Mouse (Mus musculus) urinary bladder, adult 2 months (tissue): ENCODE results near the gene Hcfc2. TPM values are rescaled to one million over a fixed set of nuclear protein-coding genes. Genes with fewer than 3 reads are reported as not detected.
A peak's percentile ranks its signal among the peaks of the same experiment; 100 is the strongest.

Experiments
- DNase-seq: peaks from one replicate; pipeline ENCODE4 v3.0.0; 2022; ENCODE audit warnings: low spot score
- polyA plus RNA-seq: library from polyadenylated mRNA; depleted of rRNA; stranded (reverse); fragments of >200 nt; gene quantifications from 2 replicates; pipeline ENCODE4 v1.2.3, GENCODE M21; 2012

Hcfc2 gene
- polyA plus RNA-seq, 1 experiment: 19.9 TPM

GRCm38 (mm10) chr10:82741354-82741753 is 45.4 kb downstream of the Hcfc2 start:
- no peak for DNase-seq

DNA sequence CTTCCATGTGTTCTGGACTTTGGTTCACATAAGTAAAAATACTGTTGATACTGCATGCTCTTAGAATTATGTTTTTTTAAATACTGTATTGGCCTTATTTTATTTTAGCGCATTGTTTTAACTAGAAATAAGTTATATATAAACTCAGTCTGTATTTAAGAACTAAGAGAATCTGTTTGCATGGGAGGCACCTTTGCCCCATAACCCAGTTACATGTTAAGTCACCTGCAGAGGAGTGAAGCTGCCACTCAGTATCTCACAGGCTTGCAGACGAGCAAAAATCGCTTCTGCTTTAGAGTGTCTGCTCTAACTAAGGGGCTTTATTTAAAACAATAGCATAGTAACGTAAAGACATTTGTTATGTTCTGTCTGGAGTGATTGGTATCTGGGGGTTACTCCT is 45.9 kb downstream of the Hcfc2 start:
- DNase-seq: no peak

GRCm38 (mm10) chr10:82742578-82742977 is 46.6 kb downstream of the Hcfc2 start:
- no peak for DNase-seq

- DNase-seq: no peak
These were observed 48.3 kb downstream of the Hcfc2 start for GRCm38 (mm10) chr10:82744296-82744695.

GRCm38 (mm10) chr10:82745301-82745700 is 49.3 kb downstream of the Hcfc2 start:
- DNase-seq: no peak

- no peak for DNase-seq
These were observed 51.3 kb downstream of the Hcfc2 start for GRCm38 (mm10) chr10:82746988-82747850.

DNA sequence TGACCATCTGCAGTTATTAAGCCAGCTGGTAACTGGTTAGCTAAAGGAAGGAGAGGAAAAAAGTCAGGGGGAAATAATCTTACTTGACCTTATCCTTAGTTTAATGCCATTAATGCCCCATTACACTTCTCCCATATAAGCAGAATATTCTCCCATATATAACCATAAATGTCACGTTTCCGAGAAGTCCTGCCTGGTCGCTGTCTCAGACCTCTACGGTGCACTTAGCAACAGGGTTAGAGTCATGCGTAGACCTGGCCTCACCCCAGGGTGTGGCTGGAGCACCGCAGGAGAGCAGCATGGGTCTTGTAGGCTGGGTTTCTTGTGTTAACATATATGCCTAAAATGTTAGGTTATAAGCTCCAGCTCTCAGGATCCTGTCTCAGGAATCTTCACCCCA is 54.8 kb downstream of the Hcfc2 start:
- no peak for DNase-seq

DNA sequence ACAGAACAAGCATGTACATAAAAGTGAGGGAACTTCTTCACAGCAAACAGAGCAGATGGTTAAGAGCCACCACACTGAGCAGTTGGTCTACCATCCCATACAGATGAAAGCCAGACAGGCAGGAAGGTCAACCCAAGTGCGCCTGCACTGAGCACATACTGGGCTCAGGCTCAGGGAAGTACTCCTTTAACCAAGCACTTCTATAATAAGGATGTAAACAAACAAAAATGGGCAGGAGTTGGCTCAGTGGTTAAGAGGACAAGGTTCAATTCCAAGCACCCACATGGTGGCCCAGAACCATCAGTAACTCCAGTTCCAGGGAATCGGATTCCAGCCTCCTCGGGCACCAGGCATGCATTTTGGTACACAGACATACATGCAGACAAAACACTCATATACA is 57.0 kb downstream of the Hcfc2 start:
- DNase-seq: no peak

DNA sequence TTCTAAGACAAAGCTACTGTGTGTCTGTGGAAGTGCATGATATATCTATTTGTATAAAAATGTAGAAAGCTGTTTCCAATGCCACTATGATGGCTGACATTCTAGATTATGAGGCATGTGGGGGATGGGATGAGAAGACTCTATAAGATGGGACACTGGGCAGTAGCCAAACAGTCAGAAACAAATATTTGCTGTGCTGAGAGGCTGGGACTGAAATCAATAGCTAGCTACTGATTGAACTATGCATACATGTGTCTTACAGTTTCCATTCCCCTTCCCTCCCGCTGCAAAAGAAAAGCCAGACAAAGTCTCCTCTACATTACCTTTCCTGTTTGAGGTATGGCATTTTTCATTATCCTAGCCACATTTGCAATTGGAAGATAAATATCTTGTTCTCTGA is 58.7 kb downstream of the Hcfc2 start:
- DNase-seq: no peak

DNA sequence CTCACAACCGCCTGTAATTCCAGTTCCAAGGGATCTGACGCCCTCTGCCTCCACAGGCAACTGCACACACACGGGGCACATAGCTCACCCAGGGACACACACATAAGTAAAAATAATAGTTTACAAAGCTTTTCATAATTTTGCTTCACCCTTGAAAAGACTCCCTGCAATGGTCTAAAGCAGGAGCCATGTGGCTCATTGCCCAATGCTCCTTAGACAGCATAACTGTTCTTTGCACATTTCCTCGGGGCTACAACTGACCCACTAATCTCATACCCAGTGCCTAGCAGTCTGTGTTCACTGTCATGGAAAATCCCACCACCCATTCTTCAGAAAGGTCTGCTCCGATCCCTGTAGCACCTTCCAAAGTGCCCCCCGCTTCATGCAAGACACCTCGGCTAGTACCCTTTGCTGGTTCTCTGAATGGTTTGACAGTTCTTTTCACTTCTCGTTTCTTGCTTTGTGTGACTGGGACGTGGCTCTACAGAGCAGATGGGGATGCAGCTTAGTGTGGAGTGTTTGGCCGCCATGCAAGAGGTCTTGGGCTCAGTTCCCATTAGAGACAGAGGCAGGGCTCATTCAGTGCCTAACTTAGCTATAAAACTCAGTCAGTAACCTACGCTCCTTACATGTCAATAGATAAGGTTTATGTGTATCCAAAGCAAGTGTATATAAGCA is 59.4 kb downstream of the Hcfc2 start:
- no peak for DNase-seq

DNA sequence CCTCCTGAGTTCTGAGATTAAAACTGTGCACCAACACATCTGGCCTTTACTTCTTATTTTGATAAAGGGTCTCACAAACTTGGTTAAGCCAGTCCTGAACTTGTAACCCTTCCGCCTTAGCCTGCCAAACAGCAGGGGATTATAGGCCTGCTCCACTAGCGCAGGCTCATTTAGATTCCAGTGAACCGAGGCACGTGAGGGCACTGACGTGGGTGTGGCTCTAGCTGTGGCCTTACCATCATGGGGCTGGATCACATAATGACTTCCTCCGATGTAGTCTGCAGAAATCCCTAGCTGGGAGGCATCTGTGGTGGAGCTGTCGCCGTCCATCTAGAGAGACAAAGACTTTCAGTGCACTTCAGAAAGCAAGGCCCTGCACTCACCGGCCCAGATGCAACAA is 60.5 kb downstream of the Hcfc2 start:
- no peak for DNase-seq

DNA sequence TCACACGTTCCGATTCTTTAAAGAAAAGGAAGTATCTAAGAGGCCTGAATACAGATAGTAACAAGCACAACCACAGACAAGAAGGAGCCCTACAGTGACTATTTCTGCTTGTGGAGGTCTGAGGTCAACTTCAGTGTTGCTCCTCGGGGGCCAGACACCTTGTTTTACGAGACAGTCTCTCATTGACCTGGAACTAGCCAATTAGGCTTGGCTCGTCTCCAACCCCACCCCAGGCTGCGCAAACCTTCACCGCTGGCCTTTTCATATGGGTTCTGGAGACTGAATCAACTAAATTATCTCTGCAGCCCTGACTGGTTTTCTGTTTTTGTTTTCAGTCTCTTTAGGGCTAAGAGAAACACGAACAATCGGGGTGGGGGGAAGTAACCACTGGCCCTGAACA is 61.4 kb downstream of the Hcfc2 start:
- DNase-seq: no peak

- no peak for DNase-seq
These were observed 62.4 kb downstream of the Hcfc2 start for GRCm38 (mm10) chr10:82758368-82758767.

- DNase-seq: no peak
These were observed 62.9 kb downstream of the Hcfc2 start for GRCm38 (mm10) chr10:82758878-82759277.

- no peak for DNase-seq
These were observed 63.7 kb downstream of the Hcfc2 start for GRCm38 (mm10) chr10:82759706-82760105.

DNA sequence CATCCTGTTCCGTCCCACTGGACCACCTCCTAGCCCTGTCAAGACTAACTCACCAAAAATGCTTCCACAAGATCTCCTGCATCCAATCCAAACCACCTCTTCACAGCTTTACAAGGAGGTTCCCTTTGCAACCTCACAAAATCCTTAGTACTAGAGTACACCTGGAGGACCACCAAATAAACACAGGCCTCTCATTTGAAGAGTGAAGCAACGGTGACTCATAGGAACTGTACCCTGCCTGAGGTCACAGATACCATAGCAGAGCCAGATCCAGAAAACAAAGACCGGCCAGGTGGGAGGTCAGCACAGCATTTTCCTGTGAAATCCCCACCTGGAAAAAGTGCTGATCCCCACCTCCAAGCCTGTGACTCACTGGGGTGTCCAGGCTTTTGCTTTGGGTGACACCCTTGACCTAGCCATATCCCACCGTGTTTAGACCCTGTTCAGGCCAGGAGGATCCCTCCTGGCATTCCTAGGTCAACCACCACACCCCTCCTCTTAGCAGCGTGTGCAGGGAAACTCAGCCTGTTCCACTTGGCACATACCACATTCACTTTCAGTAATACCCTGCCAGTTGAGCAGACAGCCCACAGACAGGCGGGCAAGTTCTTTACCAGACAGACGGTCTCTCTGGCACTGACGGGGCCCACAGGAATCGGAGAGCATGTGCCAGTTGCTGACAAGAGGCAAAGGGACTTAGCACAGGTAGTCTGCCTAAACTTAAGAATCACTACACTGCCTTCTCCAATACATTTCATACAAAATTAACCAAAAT is 65.3 kb downstream of the Hcfc2 start:
- no peak for DNase-seq

DNA sequence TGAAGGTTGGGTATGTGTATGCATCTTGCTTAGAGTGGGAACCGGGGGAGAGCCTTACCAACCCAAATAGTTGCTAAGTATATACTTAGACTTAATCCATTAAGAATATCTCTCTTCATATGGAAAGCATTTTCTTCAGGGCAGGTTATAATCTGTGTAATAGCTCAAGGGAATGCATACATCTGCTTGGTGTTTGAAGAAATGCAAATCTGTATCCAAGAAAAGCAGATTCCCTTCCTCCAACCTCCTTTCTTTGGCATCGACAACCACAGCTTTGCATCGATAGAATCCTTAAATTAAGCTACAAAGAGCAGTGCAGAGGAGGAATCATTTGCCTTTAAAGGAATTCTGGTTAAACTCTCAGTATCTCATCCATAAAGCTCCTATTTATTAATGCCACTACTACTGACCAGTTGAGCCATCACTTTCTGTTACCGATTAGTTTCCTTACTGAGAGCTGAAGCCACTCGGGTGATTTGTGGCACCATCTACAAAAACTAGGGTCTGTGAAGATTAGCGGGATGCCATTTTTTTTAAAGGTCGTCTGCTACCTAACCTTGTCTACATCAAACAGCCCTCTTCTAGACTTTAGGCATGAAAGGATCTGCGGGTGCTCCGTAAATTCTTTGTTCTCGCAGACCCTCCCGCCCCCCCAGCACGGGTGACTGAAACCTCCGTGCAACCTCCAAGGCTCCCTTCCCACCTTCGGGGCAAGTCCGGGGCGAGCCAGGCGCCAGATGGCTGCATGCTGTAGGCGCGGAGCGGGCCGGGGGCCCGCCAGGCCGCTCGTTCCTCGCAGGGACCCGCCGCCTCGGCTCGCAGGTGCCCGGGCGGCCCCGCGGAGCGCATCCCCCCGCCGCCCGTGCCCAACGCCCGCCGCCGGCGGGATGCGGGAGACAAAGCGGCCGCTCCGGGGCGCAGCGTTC is 67.1 kb downstream of the Hcfc2 start:
- DNase-seq: peak; percentile 57

DNA sequence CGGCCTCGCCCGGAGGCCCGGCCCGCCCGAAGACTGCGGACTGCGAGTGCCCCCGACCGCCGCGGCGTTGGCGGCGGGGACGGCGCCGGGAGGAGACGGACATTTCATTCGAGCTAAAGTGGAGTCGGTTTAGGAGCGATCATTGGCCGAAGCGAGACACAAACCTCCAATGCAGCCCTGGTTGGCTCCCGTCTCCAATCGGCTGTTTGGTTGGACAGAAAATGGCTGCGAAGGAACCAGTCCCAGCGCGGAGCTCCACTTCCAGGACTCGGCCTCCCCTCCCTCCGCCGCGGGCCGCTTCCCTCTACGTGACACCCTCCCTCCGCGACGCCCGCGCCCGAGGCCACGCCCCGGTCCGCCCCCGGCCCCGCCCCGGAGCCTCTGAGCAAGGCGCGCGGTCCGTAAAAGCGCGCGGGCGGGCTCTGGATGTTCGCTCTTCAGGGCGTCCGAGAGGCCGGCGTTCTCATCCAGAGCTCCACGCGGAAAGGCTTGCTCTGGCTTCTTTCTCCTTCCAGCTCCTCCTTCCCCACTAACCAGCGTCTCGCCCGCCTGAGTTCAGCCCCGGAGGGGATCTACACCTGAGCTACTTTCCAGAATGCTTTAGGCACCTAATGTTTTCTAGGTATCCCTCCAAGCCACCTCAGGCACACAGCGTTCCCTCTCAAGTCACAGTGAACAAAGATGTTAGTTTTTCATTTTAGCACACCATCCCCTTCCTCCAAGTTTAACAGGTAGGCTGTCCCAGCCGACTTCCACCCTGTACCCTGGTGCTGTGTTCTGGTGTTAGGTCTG is 68.1 kb downstream of the Hcfc2 start, which contains the start of gene Nfyb:
Gene Nfyb, minus strand, starts transcription at position 305 of the 792 bp plus-strand sequence.
- peak; percentile 96 for DNase-seq

DNA sequence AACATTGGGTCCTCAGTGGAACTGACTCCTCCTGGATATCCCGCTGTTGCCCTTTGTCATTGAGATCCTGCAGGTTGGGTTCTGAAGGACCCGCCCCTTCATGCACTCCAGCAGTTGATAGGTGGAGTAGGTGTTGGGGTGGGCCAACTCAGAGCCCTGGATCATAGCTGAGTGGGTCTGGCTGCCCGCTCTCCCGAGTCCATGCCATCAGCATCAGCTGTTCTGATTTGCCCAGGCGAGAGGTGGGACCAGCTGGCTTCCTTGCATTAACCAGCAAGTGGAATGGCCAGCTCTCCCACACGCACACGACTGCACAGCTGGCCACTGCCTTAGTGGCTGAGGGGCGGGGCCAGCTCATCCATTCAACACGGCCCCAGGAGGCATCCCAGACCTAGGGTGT is 72.9 kb downstream of the Hcfc2 start:
- DNase-seq: no peak

DNA sequence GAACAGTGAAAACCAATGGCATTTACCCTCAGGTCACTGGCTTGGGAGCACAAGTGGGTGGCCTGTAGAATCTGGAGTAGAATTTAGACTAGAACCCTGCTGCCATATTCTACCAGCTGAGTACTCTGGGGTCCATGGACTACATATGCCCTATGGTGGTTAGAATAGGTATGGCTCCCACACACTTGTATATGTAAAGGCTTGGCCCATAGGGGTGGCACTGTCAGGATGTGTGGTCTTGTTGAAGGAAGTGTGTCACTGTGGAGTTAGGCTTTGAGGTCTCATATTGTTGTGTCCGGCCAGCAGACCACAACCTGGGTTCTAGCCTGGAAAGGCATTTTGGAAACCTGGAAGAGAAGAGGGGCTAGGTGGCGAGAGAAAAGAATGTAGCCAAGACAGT is 74.8 kb downstream of the Hcfc2 start:
- no peak for DNase-seq
